Mouse (Mus musculus) thymus, postnatal 36 days (tissue): ENCODE measurements around the gene Fgf14.
"Not testable (repeated sequence)": the region's sequence is repeated elsewhere in the genome, so short reads cannot be mapped to it uniquely, and the experiment has no call there.

ENCODE experiments used
- DNase-seq, 2 experiments: peaks; one replicate each; pipeline ENCODE4 v3.0.0; 2022; ENCODE audit warnings: mixed read lengths in 2 of 2

The Fgf14 gene

GRCm38 (mm10) chr14:124474066-124474667 is 202.8 kb downstream of the Fgf14 start:
- no peak for DNase-seq

GRCm38 (mm10) chr14:124470909-124471308 is 206.0 kb downstream of the Fgf14 start:
- DNase-seq, result no peak

GRCm38 (mm10) chr14:124455120-124455519 is 221.8 kb downstream of the Fgf14 start:
- DNase-seq, result no peak

GRCm38 (mm10) chr14:124446096-124446840 is 230.7 kb downstream of the Fgf14 start:
- no peak for DNase-seq

GRCm38 (mm10) chr14:124444831-124445230 is 232.1 kb downstream of the Fgf14 start:
- no peak for DNase-seq

GRCm38 (mm10) chr14:124439298-124439697 is 237.6 kb downstream of the Fgf14 start:
- DNase-seq, result not testable (repeated sequence)

- no peak for DNase-seq
Observed at GRCm38 (mm10) chr14:124411890-124412289, 265.0 kb downstream of the Fgf14 start.

- no peak for DNase-seq
Observed at GRCm38 (mm10) chr14:124410945-124411344, 266.0 kb downstream of the Fgf14 start.

- DNase-seq, result no peak
Observed at GRCm38 (mm10) chr14:124328391-124328790, 348.5 kb downstream of the Fgf14 start.

- DNase-seq, result no peak
Observed at GRCm38 (mm10) chr14:124319017-124319718, 357.8 kb downstream of the Fgf14 start.

- no peak for DNase-seq
Observed at GRCm38 (mm10) chr14:124315513-124315912, 361.4 kb downstream of the Fgf14 start.

GRCm38 (mm10) chr14:124287027-124287426 is 389.9 kb downstream of the Fgf14 start:
- no peak for DNase-seq

DNA sequence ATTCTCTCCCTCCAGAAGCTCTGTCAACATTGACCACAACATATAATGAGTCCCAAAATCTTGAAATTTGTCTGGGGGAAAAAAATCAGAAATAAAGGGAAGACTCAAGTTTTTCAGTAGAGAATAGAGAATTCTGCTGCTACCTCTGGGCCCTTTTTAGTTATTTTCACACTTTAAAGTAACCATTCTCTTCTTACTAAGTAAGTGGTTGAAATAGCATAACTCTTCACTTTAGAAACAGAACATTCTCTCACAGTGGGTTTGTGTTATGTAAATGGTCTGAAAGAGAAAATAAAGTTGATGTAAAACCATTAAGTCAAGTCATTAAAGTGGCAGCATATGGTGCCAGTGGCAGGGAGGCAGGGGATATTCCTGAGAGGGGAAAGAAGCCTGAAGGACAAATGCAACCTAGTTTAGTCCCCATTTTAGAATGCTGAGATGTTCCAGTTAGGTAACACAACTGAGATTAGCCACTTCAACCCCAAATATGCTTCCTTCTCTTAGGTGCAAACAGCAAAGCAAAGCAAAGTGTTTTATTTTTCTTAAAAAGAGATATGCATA is 398.5 kb downstream of the Fgf14 start:
- no peak for DNase-seq

DNA sequence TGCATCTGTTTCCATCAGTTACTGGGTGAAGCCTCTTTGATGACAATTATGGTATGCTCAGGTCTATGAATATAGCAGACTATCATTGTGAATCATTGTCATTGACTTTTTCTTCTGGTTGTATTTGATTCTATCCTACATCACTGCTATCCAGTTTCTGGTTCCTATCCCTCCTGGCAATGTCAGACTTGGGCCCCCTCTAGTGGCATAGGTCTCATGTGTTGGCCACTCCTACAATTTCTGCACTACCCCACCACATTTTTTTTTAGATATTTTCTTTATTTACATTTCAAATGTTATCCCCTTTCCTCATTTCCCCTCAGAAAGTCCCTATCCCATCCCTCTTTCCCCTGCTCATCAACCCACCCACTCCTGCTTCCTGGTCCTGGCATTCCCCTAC is 409.9 kb downstream of the Fgf14 start:
- DNase-seq, result no peak

GRCm38 (mm10) chr14:124264541-124265059 is 412.3 kb downstream of the Fgf14 start:
- no peak for DNase-seq

- no peak for DNase-seq
Observed at GRCm38 (mm10) chr14:124263199-124263598, 413.7 kb downstream of the Fgf14 start.

- DNase-seq, result no peak
Observed at GRCm38 (mm10) chr14:124247517-124247916, 429.4 kb downstream of the Fgf14 start.

DNA sequence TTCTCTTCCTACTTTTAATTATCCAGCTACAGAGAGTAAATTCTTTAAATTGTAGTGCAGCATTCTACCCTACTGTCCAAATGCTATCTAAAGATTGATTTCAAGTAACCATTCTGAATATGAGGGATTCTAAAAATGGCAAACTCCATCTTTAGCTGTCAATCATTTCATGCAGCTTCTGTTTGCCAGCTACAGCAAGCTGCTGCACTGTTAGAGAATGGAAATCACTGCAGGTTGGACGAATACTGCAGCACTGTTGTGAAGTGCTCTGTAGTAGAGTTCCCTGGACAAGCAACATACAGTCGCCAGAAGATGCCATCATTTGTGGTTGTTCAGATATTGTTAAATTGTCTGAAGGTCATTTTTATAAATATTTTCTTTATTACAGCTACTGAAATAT is 453.5 kb downstream of the Fgf14 start:
- DNase-seq, result no peak

GRCm38 (mm10) chr14:124222447-124222846 is 454.5 kb downstream of the Fgf14 start:
- DNase-seq, result no peak

- no peak for DNase-seq
Observed at GRCm38 (mm10) chr14:124220979-124221378, 455.9 kb downstream of the Fgf14 start.

- DNase-seq, result no peak
Observed at GRCm38 (mm10) chr14:124195806-124196205, 481.1 kb downstream of the Fgf14 start.

DNA sequence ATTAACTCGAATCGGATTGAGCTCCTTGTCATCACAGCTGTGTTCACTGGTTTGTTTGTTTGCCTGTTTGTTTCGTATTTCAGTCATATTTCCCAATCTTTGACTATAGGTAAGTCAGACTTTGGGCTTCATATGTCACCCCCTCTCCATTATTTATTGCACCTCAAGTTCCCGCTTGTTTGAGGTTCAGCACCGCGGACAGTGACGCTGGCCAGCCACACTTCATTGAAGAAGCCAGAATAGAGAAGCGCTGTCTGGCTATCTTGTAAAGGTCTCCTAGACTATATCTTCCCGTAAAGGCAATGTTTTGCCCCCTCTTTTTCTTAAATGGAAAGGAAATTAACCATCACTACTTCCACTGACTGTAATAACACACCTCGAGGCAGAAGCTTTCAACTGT is 481.6 kb downstream of the Fgf14 start:
- DNase-seq, result no peak

DNA sequence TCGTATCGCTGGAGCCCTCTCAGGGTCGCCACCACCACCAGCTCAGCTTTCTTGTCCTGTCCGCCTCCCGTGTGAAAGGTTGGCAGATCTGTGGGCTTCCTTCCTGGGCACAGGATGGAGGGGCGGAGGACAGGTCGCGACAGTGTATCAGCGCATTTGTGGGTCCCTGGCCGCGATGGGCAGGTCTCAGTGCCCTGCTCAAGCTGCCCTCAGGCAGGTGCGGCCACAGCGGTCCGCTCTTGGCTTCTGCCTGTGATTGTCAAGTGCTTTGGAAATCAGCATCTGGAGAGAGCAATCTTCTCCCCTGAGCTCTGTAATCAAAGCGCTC is 484.1 kb downstream of the Fgf14 start:
- no peak for DNase-seq
